Mouse (Mus musculus) kidney, adult 18-20 months (tissue): ENCODE measurements at regions not wholly inside any gene's neighbourhood (a gene's known extent, or its start where the extent isn't known, plus 50 kb on each side); places are given as distances from the start of the nearest gene placed in this dataset.
A peak's percentile ranks its signal among the peaks of the same experiment; 100 is the strongest.

Experiments
- DNase-seq: peaks from one replicate; pipeline ENCODE4 v3.0.0; 2021

DNA sequence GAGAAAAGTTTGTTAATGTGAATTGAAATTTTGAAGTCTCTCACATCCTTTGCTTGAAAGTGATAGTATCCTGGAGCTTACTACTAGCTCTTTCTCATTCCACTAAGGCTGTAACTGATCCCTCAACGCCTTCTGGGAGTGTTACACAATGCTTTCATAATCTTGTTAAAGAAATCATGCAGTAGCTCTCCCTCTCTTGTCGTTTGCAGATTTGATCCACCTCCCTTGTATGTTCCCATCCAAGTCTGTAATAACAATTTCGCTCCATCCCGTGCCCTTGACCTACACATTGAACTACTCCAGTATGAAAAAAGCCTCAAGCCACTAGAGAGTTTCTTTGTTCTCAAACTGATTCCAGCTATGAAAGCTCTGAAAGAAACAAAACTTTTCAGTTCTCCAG lies 63.9 kb upstream of the Fibin start:
- DNase-seq: no peak

DNA sequence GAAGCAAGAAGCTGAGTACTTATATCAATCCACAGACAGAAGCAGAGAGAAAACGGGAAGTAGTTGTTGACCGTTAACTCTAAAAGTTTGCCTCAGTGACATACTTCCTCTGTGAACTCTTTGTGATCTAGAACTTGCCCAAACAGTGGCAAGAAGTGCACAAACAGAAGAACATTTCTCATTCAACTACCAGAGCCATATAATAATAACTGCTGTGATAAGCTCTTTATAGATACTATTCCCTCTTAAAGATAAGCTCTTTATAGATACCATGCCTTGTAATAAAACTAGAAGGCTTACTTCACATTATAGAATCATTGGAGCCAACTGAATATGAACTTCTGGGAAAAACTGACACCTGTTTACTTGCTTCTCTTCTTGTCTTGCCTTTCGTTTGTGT lies 89.7 kb upstream of the Fibin start:
- DNase-seq: no peak

DNA sequence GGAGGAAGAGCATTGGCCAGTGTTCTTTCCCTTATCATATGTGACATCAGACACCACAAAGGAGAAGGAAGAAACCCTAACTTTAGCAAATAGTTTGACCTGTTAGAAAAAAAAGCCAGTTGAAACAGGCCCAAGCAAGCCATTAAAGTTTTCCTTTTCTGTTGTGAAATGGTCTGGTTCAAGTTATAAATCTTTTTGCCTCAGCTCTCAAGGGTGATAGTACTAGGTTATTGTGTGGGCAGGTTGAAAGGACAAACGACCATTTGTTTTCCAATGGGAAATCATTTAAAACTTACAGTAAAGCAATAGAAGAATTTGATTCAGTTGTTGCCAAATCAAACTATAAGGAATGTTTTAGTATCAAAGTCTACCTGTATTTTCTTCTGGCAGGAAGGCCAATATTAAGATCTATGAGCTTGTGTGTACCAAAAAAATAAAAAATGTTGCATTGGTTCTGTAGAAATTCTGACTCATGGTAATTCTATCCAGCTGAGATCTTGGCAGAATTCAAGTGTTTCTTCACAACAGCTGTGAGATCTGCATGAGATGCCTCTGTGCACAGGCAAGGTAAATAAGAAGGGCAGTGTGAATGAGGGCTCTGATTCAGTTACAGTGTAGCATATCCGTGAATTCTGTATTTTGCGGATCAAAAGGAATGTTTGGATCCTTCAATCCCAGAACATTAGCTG lies 109.5 kb upstream of the Fibin start:
- DNase-seq: no peak

DNA sequence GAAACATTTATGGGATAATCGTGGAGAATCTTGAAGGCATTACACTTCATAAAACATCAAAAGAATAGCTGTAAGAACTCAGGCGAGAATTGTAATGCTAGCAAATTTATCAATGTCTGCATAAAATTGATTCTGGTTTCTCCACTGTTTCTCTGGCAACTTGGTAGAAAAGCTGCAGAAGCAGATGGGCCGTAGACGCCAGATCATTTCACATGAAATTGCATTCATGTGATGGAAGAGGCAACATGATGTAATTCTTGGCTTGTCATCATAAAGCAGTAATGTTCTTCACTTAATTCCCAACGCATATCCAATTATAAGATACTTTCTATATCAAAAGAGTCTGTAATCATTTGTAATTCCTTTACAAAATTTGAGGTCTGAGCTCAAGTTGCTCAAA lies 113.6 kb upstream of the Fibin start:
- DNase-seq: no peak

DNA sequence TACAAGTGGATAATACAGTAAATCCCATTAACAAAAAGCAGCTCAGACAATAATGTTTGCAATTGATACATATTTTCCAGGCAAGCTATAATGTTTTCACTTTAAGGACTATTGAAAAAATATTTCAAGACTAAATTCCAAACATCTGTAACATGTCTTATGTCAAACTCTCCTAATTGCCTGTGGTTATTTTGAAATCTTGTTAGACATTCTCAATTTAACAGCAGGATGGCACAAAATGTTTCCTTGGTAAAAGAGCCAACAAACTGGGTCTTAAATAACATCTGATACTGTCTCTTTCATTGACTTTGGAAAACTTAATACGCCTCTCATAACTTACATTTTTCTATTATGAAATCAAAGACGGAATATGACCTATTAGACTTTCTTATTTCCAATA lies 115.8 kb upstream of the Slc5a12 start:
- no peak for DNase-seq

DNA sequence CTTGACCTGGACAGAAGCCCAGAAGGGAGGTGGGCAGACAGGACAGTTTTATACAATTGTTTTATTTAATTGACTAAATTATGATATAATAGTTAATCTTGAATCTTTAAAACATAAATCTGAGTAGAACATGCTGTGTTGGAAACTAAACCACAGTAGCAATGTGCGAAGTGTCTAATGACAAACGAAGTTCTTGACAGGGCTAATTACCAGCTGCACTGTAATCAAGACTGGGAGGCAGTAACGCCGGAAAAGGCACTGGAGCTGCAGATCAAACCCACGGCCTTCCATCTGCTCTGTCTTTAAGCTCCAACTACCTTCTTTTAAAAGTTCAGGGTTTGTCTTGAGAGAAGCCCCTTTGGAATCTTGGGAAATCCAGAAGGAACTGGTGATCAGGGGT lies 110.9 kb upstream of the Slc5a12 start:
- no peak for DNase-seq

DNA sequence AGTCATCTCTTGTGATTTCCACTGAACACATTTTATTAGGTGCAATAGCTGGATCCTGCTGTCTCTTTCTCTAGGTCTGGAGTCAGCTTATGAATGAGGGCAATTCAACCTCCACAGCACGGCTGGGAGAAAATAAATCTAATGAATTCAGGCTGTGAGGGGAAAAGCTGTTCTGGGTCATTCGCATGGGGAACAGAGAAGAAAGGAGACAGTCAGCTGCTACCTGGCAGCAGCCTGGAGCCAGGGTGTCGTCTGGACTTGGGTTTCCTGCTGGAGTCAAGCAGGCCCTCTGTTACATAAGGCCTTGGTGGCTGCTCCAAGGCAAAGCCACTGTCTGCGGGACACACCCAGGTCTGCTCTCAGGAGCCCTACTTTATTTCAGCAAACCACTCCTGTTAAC lies 110.4 kb upstream of the Slc5a12 start:
- DNase-seq: peak; percentile 4

DNA sequence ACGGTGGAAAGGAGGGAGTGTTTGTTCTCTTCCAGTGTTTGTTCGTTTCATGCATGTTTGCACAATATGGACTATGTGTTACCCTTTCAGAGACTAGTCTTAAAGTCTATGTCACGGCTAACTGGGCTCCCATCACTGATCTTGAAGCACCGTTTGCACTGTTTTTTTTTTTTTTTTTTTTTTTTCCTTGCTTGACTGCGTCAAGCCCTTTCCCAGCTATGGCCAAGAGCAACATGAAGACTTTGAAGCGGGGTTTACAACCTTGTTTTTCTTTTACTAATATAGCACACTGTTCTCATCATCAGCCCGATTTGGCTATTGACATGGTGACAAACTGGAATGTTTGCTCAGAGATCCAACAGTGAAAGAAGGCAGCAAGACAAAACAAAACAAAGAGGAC lies 109.1 kb upstream of the Slc5a12 start:
- DNase-seq: no peak

DNA sequence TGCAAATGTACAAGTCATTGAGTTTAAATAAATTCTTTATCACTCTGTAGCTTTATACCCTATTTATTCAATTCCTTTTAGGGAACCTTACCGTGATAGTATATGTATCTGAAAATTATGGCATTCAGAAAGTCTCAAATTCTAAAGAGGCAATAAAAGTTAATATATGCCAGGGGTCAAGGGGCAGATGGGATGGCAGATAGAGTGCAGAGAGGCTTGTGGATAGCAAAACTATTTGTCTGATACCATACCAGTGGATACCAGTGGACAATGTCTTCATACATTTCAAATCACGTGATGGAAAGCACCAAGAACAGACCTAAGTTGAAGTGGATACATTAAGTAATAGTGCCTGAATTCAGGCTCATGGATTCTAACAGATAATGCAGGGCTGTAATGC lies 95.3 kb upstream of the Slc5a12 start:
- DNase-seq: no peak

DNA sequence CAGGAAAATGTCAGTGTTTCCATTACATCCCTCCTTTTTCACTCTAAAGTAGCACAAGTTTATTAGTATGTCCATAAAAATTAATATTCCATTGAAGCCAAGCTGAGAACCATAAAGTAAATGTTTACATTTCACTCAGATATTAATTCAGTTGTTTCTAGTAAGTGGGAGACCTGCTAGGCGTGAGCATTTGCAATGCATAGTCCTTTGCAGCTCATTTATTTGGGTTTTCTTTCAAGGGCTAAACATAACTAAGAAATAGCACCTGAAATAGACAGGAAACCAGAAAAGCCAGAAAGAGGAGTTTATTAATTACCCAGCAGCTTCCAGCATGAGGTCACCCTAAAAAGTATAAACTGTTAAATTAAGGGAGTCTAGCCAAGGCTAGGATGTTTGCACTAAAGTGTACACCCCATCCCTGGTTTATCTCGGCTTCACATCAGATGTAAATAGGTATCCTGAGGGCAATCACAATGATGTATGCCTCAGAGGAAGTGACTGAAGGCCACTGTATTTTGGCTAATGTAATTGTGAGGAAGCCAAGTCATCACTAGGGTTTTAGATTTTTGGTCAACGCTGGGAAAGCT lies 88.8 kb upstream of the Slc5a12 start:
- no peak for DNase-seq

DNA sequence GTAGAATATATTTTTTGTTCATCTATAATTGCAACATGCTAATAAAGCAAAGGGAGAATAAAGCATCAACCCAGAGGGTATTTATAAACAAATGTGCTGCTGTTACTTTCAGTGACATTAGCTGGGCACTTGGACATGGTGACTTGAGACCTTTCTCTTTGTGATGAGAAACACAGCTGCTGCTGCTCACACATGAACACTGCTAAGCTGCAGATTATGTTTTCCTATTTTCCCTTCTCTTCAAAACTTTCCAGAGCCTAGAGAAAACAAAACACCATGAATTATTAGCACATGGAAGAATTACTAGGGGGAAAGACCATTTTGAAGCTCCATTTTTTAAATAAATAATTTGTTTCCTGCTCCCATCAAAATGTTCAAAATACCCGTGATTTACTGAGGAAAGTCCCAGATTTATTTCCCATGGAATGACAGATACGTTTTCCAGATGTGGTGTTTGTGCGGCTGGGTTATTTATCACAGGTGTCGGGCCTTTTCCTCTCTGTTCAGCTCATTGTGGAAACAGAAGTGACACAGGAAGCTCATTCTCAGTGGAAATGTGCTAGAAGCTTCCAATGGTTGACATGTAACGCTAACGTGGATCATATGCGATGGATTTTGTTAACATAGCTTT lies 73.8 kb upstream of the Slc5a12 start:
- DNase-seq: no peak

DNA sequence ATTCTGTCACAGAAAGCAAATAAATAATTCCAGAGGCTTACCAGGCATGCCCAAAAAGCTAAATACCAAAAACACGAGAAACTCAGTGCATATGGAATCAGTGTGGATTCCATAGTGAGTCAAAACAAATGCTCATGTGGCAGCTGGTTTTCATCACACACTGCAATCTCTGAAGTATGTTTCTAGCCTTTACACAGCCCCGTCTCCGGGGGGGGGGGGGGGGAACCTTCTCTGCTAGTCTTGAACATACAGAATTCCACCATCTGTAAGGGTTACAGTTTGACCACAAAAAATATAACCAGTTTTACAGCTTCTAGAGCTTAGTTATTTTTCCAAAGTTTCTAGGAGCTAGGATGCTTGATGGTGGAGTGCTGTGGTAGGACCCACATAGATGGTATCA lies 68.9 kb upstream of the Slc5a12 start:
- no peak for DNase-seq

DNA sequence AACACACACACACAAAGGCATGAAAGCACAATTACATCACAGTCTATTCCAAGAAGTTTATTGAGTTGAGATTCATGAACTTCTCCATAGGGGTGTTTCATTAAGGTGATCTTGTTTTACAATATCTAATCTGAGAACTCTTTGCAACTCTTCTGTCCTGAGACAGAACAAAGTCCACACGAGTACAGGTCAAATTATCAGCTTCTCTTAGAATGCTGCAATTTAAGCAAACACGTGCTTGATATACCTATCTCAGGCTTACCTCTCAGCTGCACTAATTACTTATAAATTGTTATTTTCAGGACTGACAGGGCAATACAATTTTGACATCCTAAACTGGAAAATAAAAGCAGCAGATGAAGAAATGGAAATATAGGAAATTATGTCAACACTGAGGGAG lies 57.0 kb upstream of the Slc5a12 start:
- DNase-seq: no peak

DNA sequence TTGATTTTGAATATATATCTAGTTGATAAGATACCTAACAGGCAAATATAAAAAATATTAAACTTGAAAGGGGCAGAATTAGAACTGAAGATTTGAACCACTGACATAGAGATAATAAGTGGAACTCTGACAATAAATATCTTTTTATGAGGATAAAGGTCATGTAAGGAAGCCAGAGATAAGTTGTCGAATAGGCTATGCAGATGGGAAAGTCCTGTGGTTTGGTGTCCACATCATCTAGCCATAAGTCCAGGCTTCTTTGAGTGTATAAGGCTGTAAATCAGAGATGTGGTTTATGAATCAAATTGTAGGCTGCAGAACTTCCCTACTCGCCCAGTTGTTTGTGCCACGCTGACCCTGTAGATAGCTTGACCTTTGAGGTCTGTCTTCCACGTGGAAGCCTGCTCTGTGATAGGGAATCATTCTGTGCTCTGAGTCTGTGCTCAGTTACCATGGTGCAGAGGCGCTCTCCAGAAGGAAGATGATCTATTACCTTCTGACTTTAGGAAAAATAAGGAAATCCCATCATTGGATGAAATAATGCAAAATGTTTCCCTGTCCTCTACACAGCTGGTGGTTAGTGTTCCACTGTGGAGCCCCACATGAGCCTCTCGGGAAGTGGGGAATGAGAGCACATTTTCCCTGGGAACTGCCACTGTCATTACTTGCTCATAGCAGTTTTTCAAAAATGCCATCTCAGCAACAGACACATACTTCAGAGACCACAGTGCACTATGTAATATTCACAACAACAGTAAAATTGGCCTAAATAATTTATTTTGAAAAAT lies 56.3 kb upstream of the Slc5a12 start:
- no peak for DNase-seq

DNA sequence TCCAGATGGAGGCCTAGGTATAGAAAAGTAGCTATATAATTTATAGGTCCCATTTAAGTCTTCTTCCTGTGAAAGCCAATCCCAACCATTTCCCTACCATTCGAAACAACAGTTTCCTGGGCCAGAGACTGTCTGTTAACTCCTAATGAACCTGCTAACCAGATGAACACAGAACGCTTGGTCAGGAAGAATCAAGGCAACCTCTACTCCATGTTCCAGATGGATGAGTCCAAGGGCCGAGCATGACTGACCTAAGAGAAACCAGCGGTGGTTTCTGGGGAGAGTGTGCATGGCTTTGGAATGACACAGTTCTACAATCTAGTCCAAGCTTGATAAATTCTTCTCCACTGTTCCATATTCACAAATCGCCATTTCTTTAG lies 55.8 kb upstream of the Slc5a12 start:
- DNase-seq: no peak
